Mouse (Mus musculus): ENCODE results near the gene Aqp1. TPM values are rescaled to one million over a fixed set of nuclear protein-coding genes. Genes with fewer than 3 reads are reported as not detected.

The Aqp1 gene
- 1 to 10 TPM; 2.9 to 5.7 TPM for total RNA-seq (2023)

DNA sequence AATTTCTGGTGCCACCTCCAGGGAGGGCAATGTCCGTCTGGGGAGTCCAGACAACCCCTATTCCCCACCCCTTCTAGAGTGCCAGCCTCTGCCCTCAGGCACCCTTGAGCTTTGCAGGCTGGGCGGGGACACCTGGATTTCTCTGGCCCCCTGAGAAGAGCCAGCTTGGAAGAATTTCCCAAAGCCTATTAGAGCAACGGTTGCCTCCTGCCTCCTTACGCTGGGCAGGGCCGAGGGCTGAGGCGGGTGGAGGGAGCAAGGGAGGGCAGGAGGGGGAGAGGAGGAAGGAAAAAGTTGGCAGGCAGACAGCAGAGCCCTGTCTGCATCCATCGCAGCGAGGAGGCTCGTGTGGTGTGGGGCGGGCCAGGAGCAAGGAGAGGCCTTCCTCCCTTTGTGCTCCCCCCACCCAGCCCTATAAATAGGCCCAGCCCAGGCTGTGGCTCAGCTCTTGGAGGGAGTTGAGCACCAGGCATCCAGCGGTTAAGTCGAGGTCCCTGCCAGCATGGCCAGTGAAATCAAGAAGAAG, at the start of gene Aqp1:
TSS of gene Aqp1 (plus strand) at position 444 of the 526 bp plus-strand sequence.

DNA sequence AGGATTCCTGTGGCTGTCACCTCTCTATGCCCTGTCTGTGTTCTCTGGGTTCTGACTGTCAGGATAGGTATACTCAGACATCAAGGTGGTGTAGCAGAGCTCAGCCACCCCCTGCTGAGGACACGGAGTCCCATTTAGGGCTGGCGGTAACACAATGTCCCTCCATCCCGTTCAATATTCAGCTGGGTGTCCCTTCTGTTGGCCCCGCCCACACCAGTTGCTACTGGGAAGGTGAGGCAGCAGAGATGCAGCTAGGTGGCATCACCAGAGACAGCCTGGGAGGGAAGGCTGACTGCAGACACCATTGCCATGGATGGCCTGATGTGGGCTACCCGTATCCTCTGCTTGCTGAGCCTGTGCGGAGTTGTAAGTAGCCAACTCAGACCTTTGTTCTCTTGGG, 39.8 kb downstream of the Aqp1 start, which contains the start of gene Ghrhr:
TSS of gene Ghrhr (plus strand) at position 220 of the 400 bp plus-strand sequence.

Other genes with a start within 250 kb of the Aqp1 start
- not detected for gene Crhr2, start 203.4 kb upstream of the Aqp1 start, total RNA-seq (2023)
- not detected for gene Inmt, start 161.4 kb upstream of the Aqp1 start, total RNA-seq (2023)
- not detected for gene Mindy4, start 133.0 kb upstream of the Aqp1 start, total RNA-seq (2023)
- gene Ghrhr, start 39.9 kb downstream of the Aqp1 start, total RNA-seq (2023): not detected
- not detected for gene Adcyap1r1, start 115.5 kb downstream of the Aqp1 start, total RNA-seq (2023)

All from T-cell, adult 66 days (primary cell).